Mouse (Mus musculus) retina, adult 2 months (tissue): ENCODE measurements around the gene Cdh13.

Experiments
- DNase-seq: peaks from one replicate; pipeline ENCODE4 v3.0.0-alpha.2; 2012; ENCODE audit warnings: low read depth, low spot score

Cdh13 gene

GRCm38 (mm10) chr8:119245641-119246040, 962.1 kb downstream of the Cdh13 start:
- DNase-seq = no peak

DNA sequence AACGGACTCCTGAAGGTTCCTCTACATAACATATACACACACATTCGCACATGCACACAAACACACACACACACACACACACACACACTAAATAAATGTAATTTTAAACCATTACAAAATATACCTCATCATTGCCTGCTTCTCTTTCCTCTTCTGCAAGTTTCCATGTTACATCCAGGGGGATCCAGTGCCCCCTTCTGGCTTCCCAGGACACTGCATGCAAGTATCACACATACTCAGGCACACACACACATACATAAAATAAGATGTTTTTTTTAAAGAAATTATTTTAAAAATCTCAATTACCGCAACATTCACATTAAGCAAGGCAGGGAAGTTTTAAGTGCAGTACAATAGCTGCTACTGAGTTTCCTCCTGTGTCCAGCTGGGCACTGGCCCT, 970.8 kb downstream of the Cdh13 start:
- DNase-seq = no peak

GRCm38 (mm10) chr8:119258642-119259041, 975.1 kb downstream of the Cdh13 start:
- DNase-seq = no peak

- no peak for DNase-seq
Observed at GRCm38 (mm10) chr8:119263750-119264149, 980.2 kb downstream of the Cdh13 start.

DNA sequence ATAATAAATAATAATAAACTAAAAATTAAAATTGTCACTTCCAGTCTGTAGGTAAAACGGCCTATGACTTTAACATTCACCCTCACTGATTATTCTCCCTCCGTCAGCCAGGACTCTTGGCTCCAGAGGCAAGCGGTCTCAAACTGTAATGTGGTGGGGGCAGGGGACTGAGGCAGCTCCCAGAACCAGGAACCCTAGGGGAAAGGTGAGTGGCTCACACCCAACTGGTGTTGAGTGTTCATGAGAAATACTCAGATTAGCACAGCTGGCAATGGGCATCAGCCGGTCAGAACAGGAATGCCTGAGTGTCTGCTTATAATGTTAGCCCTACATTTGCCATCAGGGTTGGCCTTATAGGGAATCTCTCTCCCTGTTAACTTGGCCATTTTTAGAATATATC, 982.8 kb downstream of the Cdh13 start:
- DNase-seq = no peak

- no peak for DNase-seq
Observed at GRCm38 (mm10) chr8:119269576-119269975, 986.0 kb downstream of the Cdh13 start.

DNA sequence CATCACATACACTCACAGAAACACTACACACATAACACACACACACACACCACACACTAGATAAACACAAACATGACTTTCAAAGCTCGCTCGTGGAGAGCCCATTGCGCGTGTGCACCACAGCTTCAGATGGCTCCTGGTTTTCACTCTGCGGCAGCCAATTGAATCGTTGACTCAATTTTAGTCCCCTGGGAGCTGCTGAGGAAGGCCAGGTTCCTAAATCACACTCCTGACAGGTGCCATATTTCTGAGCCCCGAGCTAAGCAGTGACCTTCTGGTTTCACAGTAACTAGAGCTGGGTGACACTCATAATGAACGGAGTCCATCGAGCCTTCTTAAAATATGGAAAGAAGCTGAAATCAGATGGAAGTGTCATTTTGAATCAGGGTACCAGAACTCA, 986.8 kb downstream of the Cdh13 start:
- DNase-seq = no peak

DNA sequence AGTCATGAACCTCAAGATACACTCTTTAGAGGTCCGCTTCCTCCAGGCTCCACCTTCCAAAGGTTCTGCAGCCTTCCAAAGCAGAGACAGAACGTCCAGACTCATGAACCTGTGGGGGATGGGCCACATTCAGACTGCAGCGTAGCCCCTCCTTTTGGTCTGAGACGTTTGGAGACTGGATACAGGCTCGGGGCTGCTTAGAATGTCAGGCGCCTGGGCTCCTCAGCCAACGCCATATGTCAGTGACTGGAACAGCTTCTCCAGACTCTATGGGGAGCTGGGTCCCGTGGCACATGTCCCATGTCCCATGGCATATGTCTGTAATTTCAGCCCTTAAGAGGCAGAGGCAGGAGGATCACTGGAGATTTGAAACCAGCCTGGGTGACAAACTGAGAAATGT, 989.4 kb downstream of the Cdh13 start:
- no peak for DNase-seq

GRCm38 (mm10) chr8:119275442-119275841, 991.9 kb downstream of the Cdh13 start:
- DNase-seq = no peak

DNA sequence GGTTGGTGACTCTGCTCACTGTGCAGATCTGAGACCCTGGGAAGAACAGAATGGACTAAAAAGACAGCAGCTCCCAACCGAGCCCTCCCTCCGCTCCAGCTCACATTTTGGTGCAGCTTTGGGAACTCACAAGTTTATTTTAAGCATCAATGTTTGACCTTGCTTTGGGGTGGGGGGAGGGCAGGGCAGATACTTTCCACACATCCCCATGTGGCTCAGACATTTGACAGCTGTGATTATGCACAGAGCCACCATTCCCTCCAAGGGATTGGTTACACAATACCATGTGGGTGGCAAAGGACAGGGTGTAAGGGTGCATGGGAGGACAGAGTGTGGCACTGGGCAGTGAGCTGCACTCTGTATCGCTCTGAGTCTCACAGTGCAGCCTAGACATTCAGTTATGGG, 993.5 kb downstream of the Cdh13 start:
- no peak for DNase-seq

DNA sequence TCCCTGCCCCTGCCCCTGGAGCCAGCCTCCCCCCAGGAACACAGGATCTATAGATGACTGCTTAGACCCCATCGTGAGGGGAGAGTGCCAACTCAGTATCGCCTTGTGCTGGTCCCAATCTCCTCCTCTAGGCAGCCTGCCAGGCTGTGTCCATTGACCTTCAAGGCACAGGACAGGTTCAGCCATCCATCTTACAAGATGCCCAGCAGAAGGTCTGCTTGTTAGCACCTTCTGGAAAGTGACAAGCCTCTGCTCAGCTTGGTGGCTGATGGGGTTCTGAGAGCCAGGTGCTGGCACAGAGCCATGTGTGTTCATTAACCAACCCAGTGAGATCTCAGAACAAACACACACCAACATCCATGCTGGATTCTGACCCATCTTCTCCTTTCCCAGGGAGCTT, 998.2 kb downstream of the Cdh13 start:
- no peak for DNase-seq

GRCm38 (mm10) chr8:119284516-119284915, 1001.0 kb downstream of the Cdh13 start:
- no peak for DNase-seq

GRCm38 (mm10) chr8:119284920-119285319, 1001.4 kb downstream of the Cdh13 start:
- DNase-seq = no peak

GRCm38 (mm10) chr8:119295477-119295876, 1011.9 kb downstream of the Cdh13 start:
- DNase-seq = no peak

GRCm38 (mm10) chr8:119297752-119298151, 1014.2 kb downstream of the Cdh13 start:
- DNase-seq = peak; percentile 34

GRCm38 (mm10) chr8:119300335-119300734, 1016.8 kb downstream of the Cdh13 start:
- DNase-seq = no peak

- DNase-seq = no peak
Observed at GRCm38 (mm10) chr8:119304196-119304595, 1020.7 kb downstream of the Cdh13 start.

- DNase-seq = peak; percentile 3
Observed at GRCm38 (mm10) chr8:119311412-119311811, 1027.9 kb downstream of the Cdh13 start.

GRCm38 (mm10) chr8:119323215-119323614, 1039.7 kb downstream of the Cdh13 start:
- DNase-seq = no peak

DNA sequence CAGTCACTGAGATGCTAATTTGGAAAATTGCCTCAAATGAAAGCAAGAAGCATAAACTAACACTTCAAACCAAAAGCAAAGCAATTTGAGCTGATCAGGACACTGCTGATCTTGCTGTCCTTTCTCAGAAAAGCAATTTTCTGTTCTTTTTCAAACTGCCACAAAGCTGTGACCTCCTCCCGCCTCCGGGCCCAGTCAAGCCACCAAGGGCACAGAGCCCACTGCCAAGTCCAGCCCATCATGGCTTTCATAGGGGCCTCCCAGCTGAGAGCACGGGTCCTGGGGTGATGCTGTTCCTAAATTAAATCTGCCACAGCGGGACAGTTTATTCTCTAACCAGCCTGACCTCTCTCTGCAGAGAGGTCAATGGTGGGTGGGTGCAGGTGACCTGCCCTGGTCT, 1056.0 kb downstream of the Cdh13 start:
- DNase-seq = no peak

- no peak for DNase-seq
Observed at GRCm38 (mm10) chr8:119343606-119344005, 1060.1 kb downstream of the Cdh13 start.

GRCm38 (mm10) chr8:119344190-119344856, 1060.8 kb downstream of the Cdh13 start, which contains the start of gene Hsbp1:
Gene Hsbp1 (plus strand): TSS chr8:119344488.
- peak; percentile 94 for DNase-seq

DNA sequence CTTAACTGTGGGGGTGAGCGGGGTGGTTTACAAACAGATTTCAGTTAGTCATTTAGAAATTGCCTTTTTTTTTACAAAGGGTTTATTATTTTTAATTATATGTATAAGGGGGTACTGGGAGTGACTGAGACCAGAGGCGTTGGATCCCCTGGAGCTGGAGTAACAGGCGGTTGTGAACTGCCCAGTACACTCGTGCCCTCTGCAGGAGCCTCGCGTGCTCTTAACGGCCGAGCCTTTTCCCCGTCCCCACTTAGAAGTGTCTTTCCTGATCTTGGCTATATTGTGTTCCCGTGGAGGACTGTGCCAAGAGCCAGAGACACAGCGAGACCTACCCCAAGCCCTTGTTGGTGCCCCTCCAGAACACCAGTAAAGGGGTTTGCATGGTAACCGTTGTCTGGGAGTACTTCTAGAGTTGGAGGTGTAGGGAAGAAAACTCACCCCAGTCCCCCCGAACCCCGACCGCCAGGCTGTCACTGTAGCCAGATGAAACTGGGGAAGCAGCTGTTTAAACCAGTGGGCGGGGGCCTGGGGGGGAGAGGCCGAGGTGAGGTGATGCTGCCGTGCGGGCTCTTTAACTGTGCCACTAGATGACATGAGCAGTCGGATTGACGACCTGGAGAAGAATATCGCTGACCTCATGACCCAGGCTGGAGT, 1061.6 kb downstream of the Cdh13 start:
- DNase-seq = no peak
